Mouse (Mus musculus): ENCODE measurements around the gene Cpt1a. TPM values are rescaled to one million over a fixed set of nuclear protein-coding genes. Genes with fewer than 3 reads are reported as not detected.

The Cpt1a gene
- polyA plus RNA-seq, 1 experiment from 2014 or later = 5.7 TPM

DNA sequence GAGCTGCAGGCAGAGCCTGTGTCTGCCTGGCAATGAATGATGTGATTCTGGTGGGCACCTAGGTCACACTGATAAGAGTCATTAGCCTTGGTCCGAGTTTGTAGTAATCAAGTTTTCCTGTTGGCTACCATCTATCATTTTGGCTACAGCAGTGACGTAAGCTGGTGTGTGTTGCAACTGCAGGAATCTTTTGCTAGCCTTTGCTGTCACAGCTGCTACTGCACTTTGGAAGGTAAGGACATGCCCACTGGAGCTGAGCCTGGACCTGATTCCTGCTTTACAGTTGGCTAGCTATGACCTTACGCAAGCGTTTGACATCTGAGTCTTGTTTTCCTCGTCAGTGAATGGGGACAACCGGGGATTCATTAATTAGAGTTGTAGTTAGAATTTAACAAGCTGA lies 11.1 kb downstream of the Cpt1a start:
- H3K27ac ChIP-seq (replicated peaks) = no peak overlapping the region
- 82% methylated on average over 6 of the region's 6 CpGs for WGBS
- no peaks in the 10 kb centered on the region; the same call in 1 of the 2 replicates for H3K9me3 ChIP-seq
- no peak overlapping the region for H3K4me3 ChIP-seq
- H3K36me3 ChIP-seq (replicated peaks) = no peaks in the 10 kb centered on the region
- DNase-seq (ENCODE audit: low spot score) = no peak
- peaks cover 5% of the 10 kb centered on the region for H3K4me1 ChIP-seq
- H3K27me3 ChIP-seq (replicated peaks; ENCODE audit: low read depth, poor library complexity, severe bottlenecking) = peaks cover 9% of the 10 kb centered on the region

DNA sequence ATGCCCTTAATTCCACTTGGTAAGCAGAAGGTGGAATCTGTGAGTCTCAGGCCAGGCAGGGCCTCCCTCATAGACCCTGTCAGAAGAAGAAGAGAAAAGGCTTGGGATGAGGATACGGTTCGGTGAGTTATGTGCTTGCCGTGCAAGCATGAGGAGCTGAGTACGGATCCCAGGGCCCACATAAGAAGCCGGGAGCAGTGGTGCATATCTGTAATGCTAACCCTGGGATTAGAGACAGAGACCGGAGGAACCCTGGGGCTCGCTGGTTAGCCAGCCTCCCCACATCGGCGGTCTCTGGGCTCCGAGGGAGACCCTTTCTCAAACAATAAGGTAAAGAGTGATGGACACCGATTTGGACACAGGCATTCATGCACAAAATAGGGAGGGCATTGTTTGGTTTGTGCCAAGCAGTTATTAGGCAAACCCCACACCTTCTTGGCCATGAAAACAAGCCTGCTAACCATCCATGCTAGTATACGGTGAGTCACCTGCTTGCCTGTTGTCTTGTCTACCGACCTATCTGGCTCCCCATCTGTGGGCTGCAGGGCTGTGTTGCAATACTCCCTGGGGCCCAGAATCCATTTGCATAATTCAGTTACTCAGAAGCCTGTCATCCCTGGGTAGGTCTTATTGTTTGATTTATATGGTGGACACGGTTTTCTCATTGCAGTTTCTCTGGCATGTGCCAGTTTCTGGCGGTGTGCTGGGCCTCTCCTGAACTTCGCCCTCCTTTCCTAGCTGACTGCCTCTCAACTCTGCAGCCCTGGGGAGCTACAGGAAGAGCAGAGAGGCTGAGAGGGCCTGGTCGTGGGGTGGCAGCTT lies 11.8 kb downstream of the Cpt1a start:
- H3K27ac ChIP-seq (replicated peaks) = no peak overlapping the region
- H3K36me3 ChIP-seq (replicated peaks) = no peaks in the 10 kb centered on the region
- no peaks in the 10 kb centered on the region; the same call in 1 of the 2 replicates for H3K9me3 ChIP-seq
- 70% methylated on average over 17 of the region's 17 CpGs for WGBS
- H3K4me3 ChIP-seq = no peak overlapping the region
- no peak for DNase-seq (ENCODE audit: low spot score)
- H3K4me1 ChIP-seq = peaks cover 5% of the 10 kb centered on the region
- H3K27me3 ChIP-seq (replicated peaks; ENCODE audit: low read depth, poor library complexity, severe bottlenecking) = peaks cover 7% of the 10 kb centered on the region; the same call in 1 of the 2 replicates

DNA sequence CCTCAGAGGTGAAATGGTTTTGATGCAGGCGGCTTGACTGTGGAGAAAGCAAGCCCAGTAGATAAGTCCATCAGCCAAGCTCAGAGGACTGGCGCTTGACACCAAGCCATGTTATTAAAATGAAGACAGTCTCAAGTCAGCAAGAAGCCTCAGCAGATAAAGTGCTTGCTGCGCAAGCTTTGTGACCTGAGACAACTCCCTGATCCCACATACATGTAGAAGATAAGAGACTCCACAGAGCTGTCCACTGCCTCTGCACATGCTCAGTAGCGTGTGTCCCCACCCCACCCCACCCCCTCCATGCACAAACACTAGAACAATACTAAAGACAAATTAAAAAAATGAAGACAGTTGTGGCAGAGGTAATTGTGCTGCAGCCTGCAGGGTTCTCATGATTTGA lies 12.4 kb downstream of the Cpt1a start:
- H3K36me3 ChIP-seq (replicated peaks) = no peaks in the 10 kb centered on the region
- no peak for DNase-seq (ENCODE audit: low spot score)
- H3K27ac ChIP-seq (replicated peaks) = no peak overlapping the region
- H3K4me1 ChIP-seq = peaks cover 5% of the 10 kb centered on the region
- H3K9me3 ChIP-seq = no peaks in the 10 kb centered on the region; the same call in 1 of the 2 replicates
- no peak overlapping the region for H3K4me3 ChIP-seq
- peaks cover 6% of the 10 kb centered on the region; the same call in 1 of the 2 replicates for H3K27me3 ChIP-seq (replicated peaks; ENCODE audit: low read depth, poor library complexity, severe bottlenecking)
- WGBS = 83% methylated on average over 4 of the region's 4 CpGs

GRCm38 (mm10) chr19:3335917-3336316 lies 13.8 kb downstream of the Cpt1a start:
- Histone ChIP-seq H3K27ac (replicated peaks) (no peak overlapping the region), H3K27me3 (replicated peaks; ENCODE audit: low read depth, poor library complexity, severe bottlenecking) (peaks cover 6% of the 10 kb centered on the region; the same call in 1 of the 2 replicates), H3K9me3 (no peaks in the 10 kb centered on the region; the same call in 1 of the 2 replicates), H3K4me1 (peaks cover 5% of the 10 kb centered on the region), H3K36me3 (replicated peaks) (no peaks in the 10 kb centered on the region), H3K4me3 (no peak overlapping the region)
- 83% methylated on average over 1 of the region's 1 CpGs for WGBS
- DNase-seq (ENCODE audit: low spot score) = no peak

DNA sequence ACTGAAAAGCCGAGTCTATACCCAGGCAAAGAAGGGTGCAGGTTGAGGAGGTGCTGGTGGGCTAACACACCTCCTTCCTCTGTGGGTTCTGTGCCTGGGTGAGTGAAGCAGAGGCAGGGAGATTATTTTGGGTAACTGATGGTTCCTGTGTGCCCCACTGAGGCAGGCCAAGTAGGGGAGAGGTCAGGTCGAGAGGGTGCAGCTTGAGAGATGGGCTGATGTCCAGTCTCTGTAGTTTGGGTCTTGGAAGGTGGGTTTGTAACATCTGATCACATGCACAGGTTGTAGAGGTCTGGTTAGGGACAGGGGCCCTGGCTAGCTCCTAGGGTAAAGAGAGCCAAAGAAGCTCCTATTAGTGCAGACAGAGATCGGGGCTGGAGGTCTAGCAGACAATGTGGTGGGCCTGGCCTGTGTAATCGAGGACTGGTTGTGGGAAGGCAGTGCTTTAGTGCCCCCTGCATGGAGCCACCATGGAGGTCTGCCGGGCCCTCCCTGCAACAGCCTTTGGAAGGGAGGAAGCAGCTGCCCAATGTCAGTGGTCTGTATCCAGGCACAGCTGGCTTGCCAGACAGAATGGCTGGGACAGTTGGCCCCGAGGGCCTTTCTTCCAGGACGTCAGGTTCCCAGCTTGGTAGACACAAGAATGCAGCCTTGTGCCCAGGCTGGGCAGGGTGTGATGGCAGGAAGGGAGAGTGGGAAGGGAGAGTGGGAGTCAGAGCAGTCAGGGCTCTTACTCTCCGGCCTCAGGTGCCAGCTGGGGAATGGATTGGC lies 14.5 kb downstream of the Cpt1a start:
- Histone ChIP-seq H3K27ac (replicated peaks) (no peak overlapping the region), H3K36me3 (replicated peaks) (no peaks in the 10 kb centered on the region), H3K4me1 (peaks cover 5% of the 10 kb centered on the region), H3K27me3 (replicated peaks; ENCODE audit: low read depth, poor library complexity, severe bottlenecking) (peaks cover 6% of the 10 kb centered on the region; the same call in 1 of the 2 replicates), H3K9me3 (no peaks in the 10 kb centered on the region; the same call in 1 of the 2 replicates), H3K4me3 (no peak overlapping the region)
- no peak for DNase-seq (ENCODE audit: low spot score)
- WGBS = 66% methylated on average over 8 of the region's 8 CpGs

GRCm38 (mm10) chr19:3339187-3339586 lies 17.1 kb downstream of the Cpt1a start:
- H3K9me3 ChIP-seq = no peaks in the 10 kb centered on the region; the same call in 1 of the 2 replicates
- peaks cover 6% of the 10 kb centered on the region; the same call in 1 of the 2 replicates for H3K27me3 ChIP-seq (replicated peaks; ENCODE audit: low read depth, poor library complexity, severe bottlenecking)
- peaks cover 2% of the 10 kb centered on the region for H3K4me1 ChIP-seq
- no peak overlapping the region for H3K4me3 ChIP-seq
- WGBS = 82% methylated on average over 8 of the region's 8 CpGs
- no peaks in the 10 kb centered on the region for H3K36me3 ChIP-seq (replicated peaks)
- H3K27ac ChIP-seq (replicated peaks) = no peak overlapping the region
- no peak for DNase-seq (ENCODE audit: low spot score)

DNA sequence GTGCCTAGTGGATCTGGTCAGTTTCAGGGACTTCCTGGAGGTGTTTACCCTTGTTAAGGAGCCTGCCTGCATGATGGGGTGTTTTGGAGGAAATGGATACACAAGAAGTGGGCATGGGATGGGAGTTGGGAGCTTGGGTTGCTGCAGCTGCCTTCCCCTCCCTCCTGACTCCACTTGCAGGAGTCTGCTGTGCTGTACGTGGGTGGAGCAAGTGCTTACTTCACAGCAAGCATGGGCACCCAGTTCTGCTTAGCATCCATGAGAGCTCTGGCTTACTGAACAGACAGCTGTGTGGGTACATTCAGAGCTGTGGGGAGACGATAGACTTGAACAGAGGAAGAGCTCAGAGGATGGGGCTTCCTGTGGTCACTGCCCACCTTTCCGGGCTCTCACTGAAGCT lies 18.9 kb downstream of the Cpt1a start:
- Histone ChIP-seq H3K4me1 (no peaks in the 10 kb centered on the region), H3K4me3 (no peak overlapping the region), H3K36me3 (replicated peaks) (no peaks in the 10 kb centered on the region), H3K9me3 (no peaks in the 10 kb centered on the region; the same call in 1 of the 2 replicates), H3K27me3 (replicated peaks; ENCODE audit: low read depth, poor library complexity, severe bottlenecking) (peaks cover 6% of the 10 kb centered on the region; the same call in 1 of the 2 replicates), H3K27ac (replicated peaks) (no peak overlapping the region)
- DNase-seq (ENCODE audit: low spot score) = no peak
- 78% methylated on average over 3 of the region's 3 CpGs for WGBS

DNA sequence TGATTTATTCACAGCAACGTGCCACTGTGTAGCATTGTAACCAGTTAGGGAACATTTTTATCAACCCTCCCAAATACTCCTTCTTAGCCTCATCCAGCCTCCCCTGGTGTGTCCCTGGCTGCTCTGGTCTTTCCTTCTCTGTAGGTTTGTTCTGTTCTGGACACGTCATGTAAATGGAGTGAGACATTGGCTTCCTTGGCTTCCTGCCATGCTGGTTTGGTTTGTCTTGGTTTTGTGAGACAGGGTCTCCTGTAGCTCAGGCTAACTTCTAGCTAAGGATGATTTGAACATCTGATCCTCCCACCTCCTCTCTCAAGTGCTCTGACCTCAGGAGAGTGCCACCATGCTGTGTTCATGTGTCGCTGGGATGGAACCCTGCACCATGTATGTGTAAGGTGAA lies 21.8 kb downstream of the Cpt1a start:
- DNase-seq (ENCODE audit: low spot score) = no peak
- H3K4me3 ChIP-seq = no peak overlapping the region
- no peaks in the 10 kb centered on the region for H3K36me3 ChIP-seq (replicated peaks)
- no peaks in the 10 kb centered on the region for H3K4me1 ChIP-seq
- 80% methylated on average over 3 of the region's 3 CpGs for WGBS
- no peaks in the 10 kb centered on the region for H3K27me3 ChIP-seq (replicated peaks; ENCODE audit: low read depth, poor library complexity, severe bottlenecking)
- H3K9me3 ChIP-seq = peaks cover 5% of the 10 kb centered on the region
- H3K27ac ChIP-seq (replicated peaks) = no peak overlapping the region

GRCm38 (mm10) chr19:3344636-3345544 lies 22.8 kb downstream of the Cpt1a start:
- Histone ChIP-seq H3K9me3 (peaks cover 5% of the 10 kb centered on the region), H3K36me3 (replicated peaks) (no peaks in the 10 kb centered on the region), H3K27me3 (replicated peaks; ENCODE audit: low read depth, poor library complexity, severe bottlenecking) (no peaks in the 10 kb centered on the region), H3K4me1 (no peaks in the 10 kb centered on the region), H3K4me3 (no peak overlapping the region), H3K27ac (replicated peaks) (no peak overlapping the region)
- WGBS = 90% methylated on average over 8 of the region's 8 CpGs
- DNase-seq (ENCODE audit: low spot score) = no peak

DNA sequence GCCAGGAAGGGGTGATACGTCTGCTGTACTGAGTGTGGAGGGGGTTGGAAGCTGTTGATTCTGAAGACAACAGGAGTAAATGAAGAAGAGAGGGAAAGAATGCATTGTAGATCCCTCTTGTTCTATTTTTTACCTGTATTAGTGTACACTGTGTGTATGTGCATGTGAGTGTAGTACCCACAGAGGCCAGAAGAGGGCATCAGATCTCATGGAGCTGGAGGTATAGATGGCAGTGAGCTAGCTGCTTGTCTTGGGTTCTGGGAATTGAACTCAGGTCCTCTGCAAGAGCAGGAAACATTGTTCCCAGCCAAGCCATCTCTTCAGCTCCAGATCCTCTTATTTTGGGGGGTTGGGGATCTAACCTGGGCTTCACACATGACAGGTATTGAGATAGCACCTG lies 25.6 kb downstream of the Cpt1a start:
- no peaks in the 10 kb centered on the region for H3K27me3 ChIP-seq (replicated peaks; ENCODE audit: low read depth, poor library complexity, severe bottlenecking)
- H3K27ac ChIP-seq (replicated peaks) = no peak overlapping the region
- no peaks in the 10 kb centered on the region for H3K4me1 ChIP-seq
- 92% methylated on average over 1 of the region's 1 CpGs for WGBS
- H3K36me3 ChIP-seq (replicated peaks) = no peaks in the 10 kb centered on the region
- DNase-seq (ENCODE audit: low spot score) = no peak
- peaks cover 5% of the 10 kb centered on the region for H3K9me3 ChIP-seq
- H3K4me3 ChIP-seq = no peak overlapping the region

DNA sequence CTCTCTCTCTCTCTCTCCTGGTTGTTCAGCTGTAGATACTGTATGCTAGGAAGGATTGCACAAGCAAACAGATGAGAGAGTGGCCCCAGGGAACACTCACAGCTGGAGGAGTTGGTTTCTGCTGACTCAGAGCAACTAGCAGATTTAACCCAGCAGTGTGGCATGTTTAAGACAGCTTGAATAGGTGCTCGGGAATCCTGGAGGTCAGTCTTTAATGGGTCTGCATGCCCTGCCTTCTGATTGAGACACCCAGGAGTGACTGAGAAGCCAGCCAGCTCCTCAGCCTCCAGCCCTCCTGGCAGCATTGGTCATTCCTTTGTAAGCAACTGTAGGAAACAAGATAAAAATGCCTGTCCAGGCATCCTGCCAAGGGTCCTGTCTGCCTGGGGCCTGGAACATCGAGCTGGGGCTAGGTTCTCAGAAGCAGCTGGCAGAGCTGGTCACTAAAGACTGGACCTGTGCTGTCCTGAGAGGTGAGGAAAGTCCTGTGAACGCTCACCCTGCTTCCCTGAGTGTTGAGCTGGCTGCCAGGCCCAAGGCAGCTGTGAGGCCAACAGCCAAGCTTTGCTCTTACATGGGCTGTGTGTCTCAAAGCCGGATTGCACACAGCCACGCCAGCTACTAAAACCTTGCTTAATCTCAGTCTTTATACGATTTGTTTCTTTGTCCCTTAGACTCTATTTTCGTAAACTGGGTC lies 31.4 kb downstream of the Cpt1a start:
- no peaks in the 10 kb centered on the region for H3K27me3 ChIP-seq (replicated peaks; ENCODE audit: low read depth, poor library complexity, severe bottlenecking)
- no peaks in the 10 kb centered on the region for H3K36me3 ChIP-seq (replicated peaks)
- 0 out of 2 replicates have a peak overlapping the region, but pooled peaks have one; percentile 52 for H3K27ac ChIP-seq (replicated peaks)
- peaks cover 6% of the 10 kb centered on the region for H3K4me1 ChIP-seq
- no peak for DNase-seq (ENCODE audit: low spot score)
- 65% methylated on average over 7 of the region's 7 CpGs for WGBS
- H3K9me3 ChIP-seq = no peaks in the 10 kb centered on the region
- H3K4me3 ChIP-seq = no peak overlapping the region
